ENCODE assay signal across 27 mouse cellular contexts in genomic region chr10:126776603-126777002, GRCm38 (mm10).
"Had no signal": no experiment of that assay in that cellular context is flagged by ENCODE, and none has a peak within 500 bp of the region (broad histone marks: within the 10 kb centered on the region; RNA-seq: fewer than 3 reads in every experiment).

No protein-coding gene starts in this region.

- H3K4me2 ChIP-seq: embryonic facial prominence, embryonic 12.5 days; embryonic facial prominence, embryonic 13.5 days; embryonic facial prominence, embryonic 15.5 days; forebrain, embryonic 12.5 days; forebrain, embryonic 13.5 days; forebrain, embryonic 15.5 days had no signal

- H3K9ac ChIP-seq: embryonic facial prominence, embryonic 12.5 days; embryonic facial prominence, embryonic 13.5 days; embryonic facial prominence, embryonic 15.5 days; forebrain, embryonic 12.5 days; forebrain, embryonic 13.5 days; forebrain, embryonic 15.5 days; forebrain, postnatal 0 days had no signal

- H3K27me3 ChIP-seq: embryonic facial prominence, embryonic 12.5 days; embryonic facial prominence, embryonic 13.5 days; embryonic facial prominence, embryonic 15.5 days; forebrain, embryonic 12.5 days; forebrain, embryonic 13.5 days; forebrain, embryonic 15.5 days had no signal

- H3K9me3 ChIP-seq: embryonic facial prominence, embryonic 10.5 days; embryonic facial prominence, embryonic 12.5 days; embryonic facial prominence, embryonic 13.5 days; embryonic facial prominence, embryonic 15.5 days; forebrain, embryonic 10.5 days; forebrain, embryonic 12.5 days; forebrain, embryonic 15.5 days; heart, embryonic 10.5 days had no signal

- DNase-seq: cerebellum, adult 2 months; cerebellum, adult 8-10 months; cerebellum, adult 9-10 months; cerebellum, adult 9-11 months; cerebellum, postnatal 10 days; cerebellum, postnatal 14 days; cerebellum, postnatal 25 days; cerebellum, postnatal 36 days; embryo, embryonic 11 days; forebrain, postnatal 0 days; gastrocnemius, adult 2 months; gastrocnemius, postnatal 10 days; gastrocnemius, postnatal 14 days; gastrocnemius, postnatal 25 days; gastrocnemius, postnatal 36 days; heart, adult 2 months had no signal

- H3K36me3 ChIP-seq: embryonic facial prominence, embryonic 10.5 days; embryonic facial prominence, embryonic 12.5 days; embryonic facial prominence, embryonic 13.5 days; embryonic facial prominence, embryonic 15.5 days; forebrain, embryonic 10.5 days; forebrain, embryonic 12.5 days; forebrain, embryonic 15.5 days; heart, embryonic 10.5 days had no signal

- ATAC-seq: forebrain, embryonic 13.5 days; forebrain, embryonic 15.5 days; forebrain, embryonic 16.5 days; forebrain, postnatal 0 days had no signal

- H3K4me1 ChIP-seq: embryonic facial prominence, embryonic 15.5 days; forebrain, embryonic 12.5 days; forebrain, embryonic 15.5 days; heart, embryonic 10.5 days had no signal

- H3K4me3 ChIP-seq: embryonic facial prominence, embryonic 10.5 days; embryonic facial prominence, embryonic 12.5 days; embryonic facial prominence, embryonic 13.5 days; embryonic facial prominence, embryonic 15.5 days; erythroblast, embryonic 14.5 days; forebrain, embryonic 10.5 days; forebrain, embryonic 12.5 days; forebrain, embryonic 13.5 days; forebrain, embryonic 15.5 days; gastrocnemius, adult 2 months; heart, adult 2 months; heart, embryonic 10.5 days had no signal

- H3K27ac ChIP-seq: embryonic facial prominence, embryonic 10.5 days; embryonic facial prominence, embryonic 12.5 days; embryonic facial prominence, embryonic 15.5 days; forebrain, embryonic 10.5 days; forebrain, embryonic 12.5 days; forebrain, embryonic 13.5 days; forebrain, embryonic 15.5 days; gastrocnemius, adult 2 months; heart, adult 2 months; heart, embryonic 10.5 days had no signal
